Mouse (Mus musculus) gastrocnemius, postnatal 10 days (tissue): Measurements from ENCODE around the gene Ulk4. TPM values are rescaled to one million over a fixed set of nuclear protein-coding genes. Genes with fewer than 3 reads are reported as not detected.

ENCODE experiments used
- DNase-seq: peaks from one replicate; pipeline ENCODE4 v3.0.0; 2021; ENCODE audit warnings: mixed read lengths
- total RNA-seq, 2 experiments: library from RNA; stranded (reverse); gene quantifications; 2 replicates each; pipeline ENCODE4 v1.2.3; 2021

The Ulk4 gene
- total RNA-seq, 2 experiments from 2014 or later: 0.80 to 0.97 TPM

- no peak for DNase-seq
Measured at GRCm38 (mm10) chr9:121192601-121193370, 84.2 kb downstream of the Ulk4 start.

- DNase-seq: no peak
Measured at GRCm38 (mm10) chr9:121187811-121188210, 89.2 kb downstream of the Ulk4 start.

- no peak for DNase-seq
Measured at GRCm38 (mm10) chr9:121185796-121186195, 91.2 kb downstream of the Ulk4 start.

- DNase-seq: no peak
Measured at GRCm38 (mm10) chr9:121176350-121176749, 100.6 kb downstream of the Ulk4 start.

DNA sequence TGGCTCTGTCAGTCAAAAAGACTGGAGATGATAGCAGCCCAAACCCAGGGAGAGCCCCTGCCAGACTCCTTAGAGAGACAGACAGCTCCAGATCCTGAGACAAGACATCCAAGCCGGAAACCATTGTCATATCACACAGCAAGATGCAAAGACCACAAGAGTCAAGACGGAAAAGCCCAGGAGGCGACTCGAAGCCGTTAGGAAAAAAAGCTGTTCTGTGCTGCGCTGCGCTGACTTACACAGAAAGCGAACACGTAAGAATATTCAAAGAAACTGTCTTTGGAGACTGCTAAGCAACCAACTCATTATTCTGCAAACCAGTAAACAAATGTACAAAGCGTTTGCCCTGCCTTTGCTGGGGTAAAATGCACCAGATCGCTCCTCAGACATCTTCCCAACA is 101.8 kb downstream of the Ulk4 start:
- no peak for DNase-seq

DNA sequence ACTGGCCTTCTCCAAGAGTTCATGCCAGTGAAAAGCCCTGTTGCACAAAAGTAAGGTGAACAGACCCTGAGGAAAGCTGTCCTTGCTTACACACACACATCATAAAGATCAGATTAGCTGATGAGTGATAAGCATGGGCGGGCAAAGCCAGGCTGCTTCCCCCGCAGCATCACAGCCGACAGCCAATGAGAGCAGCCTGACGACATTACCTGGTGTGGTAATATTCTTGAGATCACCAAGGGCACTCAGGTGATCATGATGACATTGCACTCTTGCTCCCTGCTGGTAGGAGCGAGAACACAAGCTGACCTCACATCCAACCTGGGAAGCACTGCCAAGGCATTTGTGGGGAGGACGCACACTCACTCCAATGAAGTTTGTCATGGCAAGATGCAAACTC is 104.9 kb downstream of the Ulk4 start:
- no peak for DNase-seq

DNA sequence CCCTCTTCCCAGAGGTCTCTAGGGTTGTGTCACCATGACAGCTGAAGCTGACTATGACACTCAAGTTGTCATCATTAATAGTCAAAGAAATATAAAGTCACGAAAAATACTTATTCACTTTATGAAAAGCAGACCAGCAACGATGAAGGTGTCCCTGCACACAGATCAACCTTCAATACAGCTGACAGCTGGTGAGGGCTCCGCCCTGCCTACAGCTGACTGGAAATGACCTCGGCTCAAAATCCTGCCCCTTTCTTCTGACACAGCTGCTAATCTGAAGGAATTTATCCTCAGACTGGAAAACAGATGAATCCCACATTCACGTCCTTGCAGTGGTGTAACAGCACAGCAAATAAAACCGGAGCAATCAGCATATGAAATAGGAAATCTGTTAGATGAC is 105.4 kb downstream of the Ulk4 start:
- no peak for DNase-seq

DNA sequence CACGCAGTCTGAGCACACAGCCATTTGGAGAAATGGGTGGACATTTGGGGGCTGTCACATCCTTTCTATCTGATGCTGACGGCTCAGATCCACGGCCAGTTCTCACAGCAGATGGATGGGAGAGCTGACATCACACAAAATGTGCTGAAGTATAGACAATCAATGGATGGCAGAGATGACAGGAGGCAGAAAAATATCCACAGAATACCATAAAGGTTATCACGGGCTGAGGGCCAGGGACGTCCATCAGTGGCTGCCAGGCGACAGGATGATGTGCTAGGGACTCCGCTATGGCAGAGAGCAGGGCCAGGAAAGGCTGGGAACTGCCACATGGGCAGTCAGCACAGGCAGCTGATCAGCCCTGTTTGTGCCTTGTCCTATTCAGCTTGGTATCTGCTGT is 112.4 kb downstream of the Ulk4 start:
- no peak for DNase-seq

GRCm38 (mm10) chr9:121162789-121163188 is 114.2 kb downstream of the Ulk4 start:
- DNase-seq: no peak

DNA sequence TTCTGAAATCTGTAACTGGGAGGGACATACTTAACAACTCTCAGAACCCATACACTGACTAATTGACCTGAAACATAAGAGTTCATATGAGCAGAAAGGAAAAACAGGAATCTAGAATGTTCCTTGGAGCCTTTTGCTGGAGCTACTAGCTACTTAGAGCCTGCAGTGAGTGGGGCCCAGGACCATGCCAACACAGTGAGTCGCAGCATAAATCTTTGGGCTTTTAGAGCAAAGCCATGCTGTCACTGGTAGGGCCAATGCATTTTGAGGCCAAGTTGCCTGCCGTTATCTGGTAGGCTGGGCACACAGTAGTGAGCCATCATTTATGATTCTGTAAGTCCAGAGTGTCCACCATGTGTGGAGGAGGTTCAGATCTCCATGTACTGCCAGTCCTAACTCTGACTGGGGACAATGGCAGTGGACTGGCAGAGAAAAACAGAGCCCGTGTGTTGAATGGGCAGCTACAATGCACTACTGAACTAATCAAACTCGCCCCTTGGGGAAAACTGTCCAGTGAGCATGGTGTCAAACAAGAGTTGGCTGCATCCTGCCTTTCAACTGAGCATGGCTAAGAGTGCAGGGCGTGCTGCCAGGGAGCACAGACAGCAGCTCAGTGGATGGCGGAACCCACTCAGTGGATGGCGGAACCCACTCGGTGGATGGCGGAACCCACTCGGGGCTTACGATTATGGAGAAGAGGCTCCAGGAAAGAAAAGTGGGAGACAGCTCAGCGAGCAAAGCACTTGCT is 115.0 kb downstream of the Ulk4 start:
- no peak for DNase-seq

- no peak for DNase-seq
Measured at GRCm38 (mm10) chr9:121156253-121156831, 120.7 kb downstream of the Ulk4 start.

GRCm38 (mm10) chr9:121153276-121153675 is 123.7 kb downstream of the Ulk4 start:
- DNase-seq: no peak

- DNase-seq: no peak
Measured at GRCm38 (mm10) chr9:121148602-121149001, 128.4 kb downstream of the Ulk4 start.

DNA sequence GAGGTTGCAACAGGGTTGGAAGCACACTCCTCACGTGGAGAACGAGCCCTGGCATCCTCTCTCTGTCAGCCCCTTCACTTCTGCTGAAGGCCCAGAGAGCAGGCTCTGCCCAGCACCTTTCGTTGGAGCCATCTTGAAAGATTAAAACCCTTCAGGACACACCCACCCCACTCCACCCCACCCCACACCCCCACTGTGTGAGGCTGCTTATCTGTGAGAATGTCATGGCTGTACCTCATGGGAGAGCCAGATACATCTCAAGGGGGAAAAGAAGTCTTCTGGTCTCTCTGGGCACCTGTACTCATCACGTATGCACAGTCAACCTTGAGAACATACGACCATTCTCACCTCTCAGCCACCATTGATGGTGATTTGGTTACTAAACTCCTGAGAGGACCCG is 133.8 kb downstream of the Ulk4 start:
- no peak for DNase-seq

- DNase-seq: no peak
Measured at GRCm38 (mm10) chr9:121132549-121132948, 144.4 kb downstream of the Ulk4 start.

GRCm38 (mm10) chr9:121129533-121129932 is 147.5 kb downstream of the Ulk4 start:
- DNase-seq: no peak

DNA sequence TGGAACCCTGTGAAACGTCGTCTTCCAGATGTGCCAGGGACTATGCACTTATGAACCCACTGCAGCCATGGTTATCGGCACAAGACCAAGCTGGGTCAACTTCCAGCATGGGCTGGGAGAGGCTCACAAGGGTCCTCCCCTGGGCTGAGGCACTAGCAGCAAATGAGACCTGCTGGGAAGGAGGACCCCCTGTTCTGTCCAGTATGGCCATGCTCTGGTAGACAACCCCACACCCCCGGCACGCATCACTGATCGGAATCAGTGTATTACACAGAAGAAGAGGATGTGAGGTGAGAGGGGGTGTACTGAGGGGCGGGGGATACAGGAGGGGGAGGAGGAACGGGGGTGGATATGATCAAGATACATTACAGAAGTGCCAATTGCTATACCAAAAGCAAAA is 148.1 kb downstream of the Ulk4 start:
- no peak for DNase-seq

- no peak for DNase-seq
Measured at GRCm38 (mm10) chr9:121127025-121127424, 150.0 kb downstream of the Ulk4 start.

- DNase-seq: no peak
Measured at GRCm38 (mm10) chr9:121124705-121125104, 152.3 kb downstream of the Ulk4 start.

DNA sequence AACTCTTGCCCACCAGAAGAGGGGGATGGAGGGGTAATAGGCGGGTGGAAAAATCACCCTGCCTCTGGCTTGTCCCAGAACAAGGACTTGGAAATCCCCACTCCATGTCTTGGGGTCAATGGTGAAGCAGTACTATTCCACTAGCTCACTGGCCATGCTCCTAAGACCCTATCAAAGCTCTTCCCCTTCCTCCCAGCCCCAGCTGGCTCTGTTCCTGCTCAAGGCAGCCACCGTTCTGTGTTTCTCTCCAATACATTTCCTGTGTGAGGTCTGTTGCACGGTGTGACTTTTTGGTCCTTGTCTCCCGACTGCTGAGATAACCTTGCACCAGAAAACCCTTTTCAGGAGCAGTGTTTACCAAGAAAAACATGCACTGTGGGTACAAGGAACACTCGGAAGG is 155.0 kb downstream of the Ulk4 start:
- DNase-seq: no peak

DNA sequence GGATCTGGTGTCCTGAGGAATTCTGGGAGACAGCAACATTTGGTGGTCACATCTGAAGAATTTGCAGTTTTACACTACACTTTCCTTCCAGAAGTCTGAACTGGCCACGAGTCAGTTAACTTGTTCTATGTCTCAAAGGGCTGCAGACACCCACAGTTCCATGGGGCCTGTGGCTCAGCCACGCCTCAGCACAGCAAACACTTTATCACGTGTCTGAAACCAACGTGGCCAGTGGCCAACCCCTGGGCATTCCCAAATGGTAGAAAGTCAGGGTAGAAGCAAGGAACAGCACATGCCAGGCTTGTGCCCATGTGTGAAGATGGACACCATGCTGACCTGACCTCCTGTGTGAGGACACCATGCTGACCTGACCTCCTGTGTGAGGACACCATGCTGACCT is 159.1 kb downstream of the Ulk4 start:
- no peak for DNase-seq

GRCm38 (mm10) chr9:121112131-121112530 is 164.9 kb downstream of the Ulk4 start:
- no peak for DNase-seq

DNA sequence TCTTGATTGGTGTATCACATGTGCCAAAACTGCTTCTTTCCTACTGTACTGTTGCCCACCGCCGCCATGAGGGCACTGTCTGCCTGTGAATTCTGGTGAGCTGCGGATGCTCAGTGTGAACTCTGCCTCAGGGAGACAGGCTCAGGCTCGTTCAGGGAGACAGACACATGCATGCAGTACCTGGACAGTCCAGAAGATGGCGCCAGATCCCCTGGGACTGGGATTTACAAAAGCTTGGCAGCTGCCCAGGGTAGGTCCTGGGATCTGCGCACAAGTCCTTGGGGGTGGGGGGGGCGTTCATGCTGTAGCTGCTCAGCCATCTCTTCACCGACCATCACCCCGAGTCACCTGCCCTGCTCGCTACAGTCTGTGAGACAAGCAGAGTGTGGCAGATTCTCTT is 168.9 kb downstream of the Ulk4 start:
- peak; percentile 81 for DNase-seq
